In the genomic region with DNA sequence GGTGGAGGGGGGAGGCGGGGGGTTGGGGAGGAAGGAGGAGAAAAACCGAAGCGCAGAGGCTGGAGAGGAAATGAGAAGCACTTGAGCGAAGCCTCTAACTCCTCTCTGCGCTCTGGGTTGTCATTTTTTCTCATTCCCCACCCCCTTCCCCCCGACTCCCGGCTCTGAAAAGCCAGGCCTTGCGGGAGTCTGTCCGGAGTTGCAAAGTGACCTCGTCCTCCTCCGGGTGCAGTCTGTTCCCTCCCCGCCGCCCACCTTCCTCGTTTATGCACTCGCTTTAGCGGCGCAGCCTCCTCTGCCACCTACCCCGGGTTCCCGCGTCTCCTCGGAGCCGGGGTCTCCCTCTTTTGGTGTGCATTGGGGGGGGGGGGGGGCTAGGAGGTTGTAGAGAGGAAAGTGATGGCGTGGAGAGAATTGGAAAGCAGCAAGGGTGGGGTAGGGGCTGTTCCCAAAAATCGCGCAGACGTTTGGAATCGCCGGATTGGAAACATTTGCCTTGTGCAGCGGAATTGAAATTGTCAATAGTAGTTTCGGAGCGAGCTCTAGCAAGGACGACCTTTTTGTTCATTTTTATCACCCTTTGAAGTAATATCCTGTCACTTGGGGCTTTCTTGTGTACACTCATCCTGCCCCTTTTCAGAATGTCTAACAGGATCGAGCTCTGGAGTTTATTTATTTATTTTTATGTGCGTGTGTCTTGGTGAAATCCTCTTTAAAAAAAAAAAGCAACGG, we compare ENCODE assay signal across 8 mouse cellular contexts. TPM values are rescaled to one million over a fixed set of nuclear protein-coding genes. Genes with fewer than 3 reads are reported as not detected.
DNase-seq lines count a peak whose midpoint lies in the region; ATAC-seq and TF ChIP-seq lines count a peak whose summit lies in the region.

No protein-coding gene starts in this region.

- DNase-seq in layer of hippocampus, postnatal 36 days, result peak; percentile 27 to 30
- DNase-seq in layer of hippocampus, adult 9-10 months (ENCODE audit: low spot score), result no peak
- DNase-seq in R1 (ENCODE audit: low read depth, low spot score), result peak; percentile 54
- DNase-seq in embryonic facial prominence, embryonic 11.5 days (ENCODE audit: low spot score), result peak; percentile 52
- peak; percentile 29 for DNase-seq in liver, postnatal 0 days
- DNase-seq in right cerebral cortex, postnatal 4 days, result peak; percentile 31

- peak overlapping the region; percentile 53 for H3K9ac ChIP-seq in embryonic facial prominence, embryonic 11.5 days (replicated peaks; ENCODE audit: low read length)
- peak overlapping the region; percentile 74 for H3K9ac ChIP-seq in hindbrain, embryonic 13.5 days
- H3K9ac ChIP-seq in liver, postnatal 0 days (replicated peaks), result peak overlapping the region; percentile 55; the same call in 1 of the 2 replicates

- peak; percentile 11; the same call in 1 of the 2 replicates for ATAC-seq in embryonic facial prominence, embryonic 11.5 days (replicated peaks; ENCODE audit: insufficient number of reproducible peaks, low FRiP score, low TSS enrichment, low read depth)
- ATAC-seq in hindbrain, embryonic 13.5 days (ENCODE audit: low FRiP score), result peak; percentile 32; the same call in 1 of the 2 replicates
- peak; percentile 13; the same call in 1 of the 2 replicates for ATAC-seq in liver, postnatal 0 days
- ATAC-seq in monocyte, adult 5-6 weeks (replicated peaks; ENCODE audit: insufficient number of reproducible peaks, low FRiP score, low TSS enrichment, poor library complexity, severe bottlenecking), result no peak

- H3K4me1 ChIP-seq in embryonic facial prominence, embryonic 11.5 days (ENCODE audit: control insufficient read depth, insufficient read depth, low read length), result no peaks in the 10 kb centered on the region
- peaks cover 26% of the 10 kb centered on the region for H3K4me1 ChIP-seq in hindbrain, embryonic 13.5 days (replicated peaks)
- H3K4me1 ChIP-seq in liver, postnatal 0 days (ENCODE audit: insufficient read depth), result peaks cover 26% of the 10 kb centered on the region

- no peak for TF ChIP-seq EP300 in liver, postnatal 0 days (IDR thresholded peaks at IDR 0.05; ENCODE audit: low read depth)

- TF ChIP-seq CTCF in liver, postnatal 0 days (IDR thresholded peaks at IDR 0.05; ENCODE audit: low read depth), result no peak

- no peaks in the 10 kb centered on the region for H3K36me3 ChIP-seq in embryonic facial prominence, embryonic 11.5 days (replicated peaks; ENCODE audit: control insufficient read depth, insufficient read depth, low read depth, low read length)
- H3K36me3 ChIP-seq in hindbrain, embryonic 13.5 days, result no peaks in the 10 kb centered on the region
- no peaks in the 10 kb centered on the region for H3K36me3 ChIP-seq in liver, postnatal 0 days (replicated peaks; ENCODE audit: insufficient read depth, low read length)

- peaks cover 54% of the 10 kb centered on the region for H3K27me3 ChIP-seq in embryonic facial prominence, embryonic 11.5 days (ENCODE audit: control insufficient read depth, insufficient read depth, low read length)
- H3K27me3 ChIP-seq in hindbrain, embryonic 13.5 days, result peaks cover 76% of the 10 kb centered on the region
- peaks cover 69% of the 10 kb centered on the region for H3K27me3 ChIP-seq in liver, postnatal 0 days (ENCODE audit: insufficient read depth, low read length)

- under 1% methylated on average over 34 of the region's 35 CpGs for WGBS in embryonic facial prominence, embryonic 11.5 days
- under 1% methylated on average over 35 of the region's 35 CpGs for WGBS in hindbrain, embryonic 13.5 days
- under 1% methylated on average over 34 of the region's 35 CpGs for WGBS in liver, postnatal 0 days (ENCODE audit: insufficient replicate concordance)

- H3K27ac ChIP-seq in embryonic facial prominence, embryonic 11.5 days (replicated peaks; ENCODE audit: low read depth, low read length), result no peak overlapping the region
- no peak overlapping the region for H3K27ac ChIP-seq in hindbrain, embryonic 13.5 days
- no peak overlapping the region for H3K27ac ChIP-seq in liver, postnatal 0 days (ENCODE audit: low read depth)

- no peaks in the 10 kb centered on the region for H3K9me3 ChIP-seq in embryonic facial prominence, embryonic 11.5 days (replicated peaks; ENCODE audit: control insufficient read depth, low read length)
- no peaks in the 10 kb centered on the region for H3K9me3 ChIP-seq in hindbrain, embryonic 13.5 days
- no peaks in the 10 kb centered on the region for H3K9me3 ChIP-seq in liver, postnatal 0 days (ENCODE audit: low read length)

- H3K4me2 ChIP-seq in embryonic facial prominence, embryonic 11.5 days (ENCODE audit: low read depth, low read length), result peak overlapping the region; percentile 93
- peak overlapping the region; percentile 93 for H3K4me2 ChIP-seq in hindbrain, embryonic 13.5 days
- peak overlapping the region; percentile 93 for H3K4me2 ChIP-seq in liver, postnatal 0 days (ENCODE audit: low read depth, low read length)

- peak overlapping the region; percentile 56 for H3K4me3 ChIP-seq in embryonic facial prominence, embryonic 11.5 days (ENCODE audit: low read depth, low read length)
- peak overlapping the region; percentile 60 for H3K4me3 ChIP-seq in hindbrain, embryonic 13.5 days
- H3K4me3 ChIP-seq in liver, postnatal 0 days (ENCODE audit: low read depth, low read length), result peak overlapping the region; percentile 58

RNA-seq across cellular contexts. Expression of gene Sfmbt2, which starts 2.6 kb away (rescaled TPM):
- total RNA-seq in layer of hippocampus, postnatal 36 days (2021), result 1 to 10 TPM; 3.7 to 6.1 TPM
- 1.0 and 1.8 TPM in 2 replicates for polyA plus RNA-seq in embryonic facial prominence, embryonic 11.5 days (2014; fragmentation: Nextera tagmentation; extraction: Ambion mirVana)
- polyA plus RNA-seq in hindbrain, embryonic 13.5 days (2015; fragmentation: Nextera tagmentation; extraction: Ambion mirVana), result 4.1 and 4.6 TPM in 2 replicates
- polyA plus RNA-seq in liver, postnatal 0 days (2015; fragmentation: Nextera tagmentation; extraction: Ambion mirVana), result 0.25 and 0.39 TPM in 2 replicates
- 0.21 to 0.68 TPM in 2 of 3 replicates, not detected in the other for total RNA-seq in monocyte, adult 5-6 weeks (2017)
